Mouse (Mus musculus) heart, embryonic 11.5 days (tissue): ENCODE measurements around the gene Erc2. TPM values are rescaled to one million over a fixed set of nuclear protein-coding genes. Genes with fewer than 3 reads are reported as not detected.

Experiments
- ATAC-seq: fragments of 200-750 bp; cut with Nextera tagmentation; replicated peaks from 2 replicates; pipeline ENCODE4 v1.8.0; 2017; ENCODE audit warnings: moderate library complexity; ENCODE audit not compliant: insufficient number of reproducible peaks, low FRiP score, low TSS enrichment
- H3K27ac ChIP-seq: fragments of 300-500 bp; sonication (generic); 2 replicates; pipeline ENCODE4 v1.5.1; 2014; ENCODE audit warnings: mild to moderate bottlenecking, low read depth, low read length
- H3K27me3 ChIP-seq: fragments of 300-500 bp; sonication (generic); 2 replicates; pipeline ENCODE4 v1.6.1; 2014; ENCODE audit warnings: mild to moderate bottlenecking, low read length, mixed read lengths; ENCODE audit not compliant: control insufficient read depth, insufficient read depth
- H3K36me3 ChIP-seq: fragments of 300-500 bp; sonication (generic); 2 replicates; pipeline ENCODE4 v1.6.1; 2014; ENCODE audit warnings: mild to moderate bottlenecking, low read length, moderate library complexity, mixed read lengths; ENCODE audit not compliant: control insufficient read depth, insufficient read depth
- H3K4me1 ChIP-seq: fragments of 300-500 bp; sonication (generic); 2 replicates; pipeline ENCODE4 v1.6.1; 2014; ENCODE audit warnings: low read length; ENCODE audit not compliant: control insufficient read depth, insufficient read depth
- H3K4me2 ChIP-seq: fragments of 300-500 bp; sonication (generic); 2 replicates; pipeline ENCODE4 v1.6.1; 2014; ENCODE audit warnings: mild to moderate bottlenecking, moderate library complexity
- H3K4me3 ChIP-seq: fragments of 300-500 bp; sonication (generic); 2 replicates; pipeline ENCODE4 v1.5.1; 2014; ENCODE audit warnings: low read depth, low read length
- H3K9ac ChIP-seq: fragments of 300-500 bp; sonication (generic); 2 replicates; pipeline ENCODE4 v1.6.1; 2014; ENCODE audit warnings: mild to moderate bottlenecking, low read depth, low read length, moderate library complexity
- H3K9me3 ChIP-seq: fragments of 300-500 bp; sonication (generic); replicated peaks from 2 replicates; pipeline ENCODE4 v1.6.1; 2016; ENCODE audit warnings: low read length; ENCODE audit not compliant: control insufficient read depth
- WGBS: fragments of 180-500 bp; shearing (Covaris S2); extraction: QIAGEN DNeasy Blood & Tissue Kit; methylation state at CpG from one replicate; pipeline ENCODE4 v1.1.7; 2014; ENCODE audit not compliant: insufficient replicate concordance; 5-methylcytosine and 5-hydroxymethylcytosine counted together
- polyA plus RNA-seq: library from polyadenylated mRNA; unstranded; fragments of >200 nt; fragmentation: Nextera tagmentation; extraction: Ambion mirVana; gene quantifications from 2 replicates; pipeline ENCODE4 v1.2.1, GENCODE M21; 2014

The Erc2 gene
- polyA plus RNA-seq, 1 experiment from 2014 or later, result 6.2 TPM

DNA sequence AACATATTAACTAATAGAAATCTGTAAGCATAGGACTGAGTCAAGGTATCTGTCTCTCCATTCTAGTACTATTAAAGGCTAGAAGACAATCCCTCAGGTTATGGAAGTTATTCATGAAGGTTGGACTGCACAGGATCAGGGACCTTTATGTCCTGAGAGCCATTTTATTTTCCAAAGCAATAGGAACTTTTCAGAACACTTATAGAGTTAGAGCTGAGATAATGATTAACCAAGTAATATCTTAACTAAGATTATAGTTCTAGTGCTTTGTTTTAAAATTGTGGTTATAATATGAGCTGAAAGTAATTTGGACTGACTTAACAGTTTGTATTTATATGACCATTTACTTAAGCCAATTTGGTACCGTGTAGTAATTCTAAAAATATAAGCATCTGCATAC, 217.9 kb downstream of the Erc2 start:
- no peak overlapping the region for H3K27ac ChIP-seq
- H3K4me2 ChIP-seq, result no peak overlapping the region
- no peak overlapping the region for H3K9ac ChIP-seq
- no peaks in the 10 kb centered on the region for H3K36me3 ChIP-seq
- no peaks in the 10 kb centered on the region for H3K4me1 ChIP-seq
- no peak overlapping the region for H3K4me3 ChIP-seq
- WGBS, result 81% methylated on average over 1 of the region's 1 CpGs
- H3K9me3 ChIP-seq, result no peaks in the 10 kb centered on the region
- H3K27me3 ChIP-seq, result no peaks in the 10 kb centered on the region
- no peak for ATAC-seq

DNA sequence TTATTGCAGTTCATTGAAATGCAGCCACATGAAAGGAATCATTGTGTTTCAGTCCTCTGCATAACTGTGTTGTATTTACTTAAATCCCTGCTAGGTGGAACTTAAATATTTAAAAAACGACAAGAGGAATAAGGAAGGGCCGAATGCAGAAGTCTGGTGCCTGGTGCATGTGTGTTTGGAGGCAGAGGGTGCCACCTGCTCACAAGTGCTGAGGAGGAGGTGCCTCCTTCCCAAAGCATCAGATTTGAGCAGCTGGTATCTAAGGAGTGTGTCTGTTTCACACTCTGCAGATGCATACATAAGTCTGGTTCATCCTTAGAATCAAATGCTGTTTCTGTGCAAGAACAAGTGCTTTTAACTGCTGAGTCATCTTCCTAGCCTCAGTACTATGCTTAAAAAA, 224.6 kb downstream of the Erc2 start:
- H3K4me2 ChIP-seq, result no peak overlapping the region
- no peak overlapping the region for H3K9ac ChIP-seq
- WGBS, result 69% methylated on average over 2 of the region's 2 CpGs
- no peaks in the 10 kb centered on the region for H3K27me3 ChIP-seq
- H3K4me1 ChIP-seq, result no peaks in the 10 kb centered on the region
- no peak for ATAC-seq
- no peak overlapping the region for H3K4me3 ChIP-seq
- no peaks in the 10 kb centered on the region for H3K36me3 ChIP-seq
- no peaks in the 10 kb centered on the region for H3K9me3 ChIP-seq
- H3K27ac ChIP-seq, result no peak overlapping the region

DNA sequence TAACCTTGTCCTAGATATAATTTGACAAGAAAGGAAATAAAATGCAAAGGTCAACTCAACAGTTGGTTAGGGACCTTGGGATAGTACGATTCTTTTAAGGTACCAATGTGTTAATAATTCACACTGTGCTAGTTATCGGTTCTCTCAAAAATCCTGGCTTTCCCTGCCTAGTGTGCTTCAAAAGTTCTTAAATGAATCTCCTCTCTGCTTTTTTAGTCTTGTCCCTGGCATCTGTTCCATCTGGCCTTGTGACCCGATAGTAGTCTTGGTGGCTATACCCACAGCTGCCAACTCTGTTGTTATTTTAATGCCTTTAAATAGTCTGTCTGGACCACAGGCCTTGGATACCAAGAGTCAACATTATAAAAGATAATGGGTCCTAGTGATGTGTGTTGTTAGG, 225.1 kb downstream of the Erc2 start:
- WGBS, result 85% methylated on average over 3 of the region's 3 CpGs
- H3K27ac ChIP-seq, result no peak overlapping the region
- ATAC-seq, result no peak
- no peak overlapping the region for H3K9ac ChIP-seq
- no peaks in the 10 kb centered on the region for H3K9me3 ChIP-seq
- no peak overlapping the region for H3K4me2 ChIP-seq
- no peaks in the 10 kb centered on the region for H3K4me1 ChIP-seq
- H3K27me3 ChIP-seq, result no peaks in the 10 kb centered on the region
- H3K36me3 ChIP-seq, result no peaks in the 10 kb centered on the region
- no peak overlapping the region for H3K4me3 ChIP-seq

DNA sequence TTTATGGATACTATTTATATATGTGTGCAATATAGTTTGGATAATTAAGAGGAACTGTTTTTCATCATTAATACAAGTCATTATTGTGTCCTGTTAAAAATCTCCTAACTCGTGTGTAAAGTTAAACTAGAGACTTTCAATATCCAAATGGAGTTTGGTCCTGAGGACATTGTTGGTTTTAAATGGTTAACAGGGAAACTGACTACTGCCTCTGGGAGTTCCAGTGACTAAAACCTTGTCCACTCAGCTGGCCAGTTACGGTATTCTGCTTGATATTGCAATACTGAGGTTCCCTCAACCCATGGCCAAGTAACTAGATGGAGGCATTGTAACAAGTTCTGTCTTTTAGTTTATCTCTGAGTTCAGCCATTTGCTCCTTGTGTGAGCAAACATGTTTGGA, 229.0 kb downstream of the Erc2 start:
- H3K27me3 ChIP-seq, result no peaks in the 10 kb centered on the region
- WGBS, result 76% methylated on average over 2 of the region's 2 CpGs
- no peaks in the 10 kb centered on the region for H3K9me3 ChIP-seq
- no peaks in the 10 kb centered on the region for H3K4me1 ChIP-seq
- no peak for ATAC-seq
- no peak overlapping the region for H3K4me3 ChIP-seq
- H3K27ac ChIP-seq, result no peak overlapping the region
- H3K36me3 ChIP-seq, result no peaks in the 10 kb centered on the region
- H3K4me2 ChIP-seq, result no peak overlapping the region
- H3K9ac ChIP-seq, result no peak overlapping the region

DNA sequence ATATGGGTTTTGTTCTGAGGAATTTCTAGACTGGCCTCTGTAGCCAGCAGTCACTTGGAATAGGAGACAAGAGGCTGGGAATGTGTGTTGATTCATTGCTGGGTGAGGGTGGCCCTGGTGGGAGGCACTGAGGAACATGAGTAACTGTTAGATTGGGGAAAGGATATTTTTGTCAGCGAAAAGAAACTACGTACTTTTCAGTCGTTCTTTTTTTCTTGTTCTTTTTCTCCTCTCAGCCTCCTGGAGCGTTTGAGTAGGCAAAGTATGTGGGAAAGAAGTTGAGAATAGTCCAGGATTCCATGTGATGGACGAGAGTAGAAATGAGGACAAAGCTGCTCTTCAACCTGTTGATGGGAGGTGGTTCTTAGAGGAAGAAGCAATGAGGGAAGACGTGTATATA, 230.4 kb downstream of the Erc2 start:
- no peak for ATAC-seq
- 76% methylated on average over 6 of the region's 6 CpGs for WGBS
- Histone ChIP-seq H3K9ac (no peak overlapping the region), H3K4me2 (no peak overlapping the region), H3K27me3 (no peaks in the 10 kb centered on the region), H3K27ac (no peak overlapping the region), H3K4me1 (no peaks in the 10 kb centered on the region), H3K36me3 (no peaks in the 10 kb centered on the region), H3K9me3 (no peaks in the 10 kb centered on the region), H3K4me3 (no peak overlapping the region)

DNA sequence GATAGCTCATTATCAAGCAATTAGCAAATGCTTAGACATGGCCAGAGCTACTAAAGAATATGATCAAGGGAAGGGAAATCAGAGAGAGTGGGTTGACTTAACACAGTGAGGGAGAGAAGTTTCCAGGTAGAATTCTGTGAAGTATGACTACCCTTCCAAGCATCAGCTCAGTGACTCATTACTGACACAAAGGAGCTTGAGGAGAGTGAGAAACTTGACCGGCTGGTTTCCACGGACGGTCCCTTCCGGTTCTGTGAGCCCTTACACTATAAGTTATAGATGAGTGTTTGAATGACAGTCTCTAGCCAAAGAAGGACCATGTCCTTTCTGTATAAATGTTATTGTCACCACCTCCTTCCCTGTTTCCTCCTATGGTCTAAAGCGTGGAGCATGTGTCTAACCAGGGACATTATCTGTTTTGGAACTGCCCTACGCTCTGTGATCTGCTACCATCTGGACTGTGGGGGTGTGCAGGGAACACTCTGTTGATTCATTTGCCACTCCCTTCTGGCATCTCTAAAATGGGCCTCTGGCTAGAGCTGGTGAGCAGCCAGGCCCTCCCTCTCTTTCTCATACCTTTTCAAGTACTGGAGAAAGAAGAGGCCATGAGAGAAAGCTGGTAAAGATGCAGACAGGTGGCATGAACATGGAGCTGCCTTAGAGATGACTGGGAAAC, 238.3 kb downstream of the Erc2 start:
- no peak overlapping the region for H3K27ac ChIP-seq
- H3K9me3 ChIP-seq, result no peaks in the 10 kb centered on the region
- H3K27me3 ChIP-seq, result no peaks in the 10 kb centered on the region
- 86% methylated on average over 6 of the region's 6 CpGs for whole genome bisulfite sequencing
- no peak overlapping the region for H3K4me3 ChIP-seq
- no peaks in the 10 kb centered on the region; the same call in 1 of the 2 replicates for H3K4me1 ChIP-seq
- H3K36me3 ChIP-seq, result no peaks in the 10 kb centered on the region
- no peak for ATAC-seq
- no peak overlapping the region for H3K9ac ChIP-seq
- H3K4me2 ChIP-seq, result no peak overlapping the region

DNA sequence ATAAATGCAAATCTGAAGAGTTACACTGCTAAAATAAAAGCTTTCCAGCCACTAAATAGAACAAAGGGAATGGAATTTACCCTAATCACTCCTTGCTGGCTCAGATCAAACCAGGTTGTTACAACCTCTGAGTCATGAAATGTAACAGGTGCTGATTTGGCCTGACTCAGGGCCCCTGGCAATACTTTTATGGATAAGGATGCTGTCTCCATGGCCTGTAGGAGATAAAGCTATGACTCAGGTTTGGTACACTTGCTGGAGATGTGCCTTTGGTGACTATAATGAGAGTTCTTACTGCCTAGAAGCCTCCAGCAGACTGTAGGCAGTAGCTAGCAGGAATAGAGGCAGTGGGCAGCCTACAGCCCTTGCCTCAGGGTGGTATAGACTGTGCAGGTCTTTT, 240.1 kb downstream of the Erc2 start:
- Histone ChIP-seq H3K36me3 (no peaks in the 10 kb centered on the region), H3K27me3 (no peaks in the 10 kb centered on the region), H3K4me1 (no peaks in the 10 kb centered on the region; the same call in 1 of the 2 replicates), H3K27ac (no peak overlapping the region), H3K4me3 (no peak overlapping the region), H3K9ac (no peak overlapping the region), H3K9me3 (no peaks in the 10 kb centered on the region), H3K4me2 (no peak overlapping the region)
- ATAC-seq, result no peak

DNA sequence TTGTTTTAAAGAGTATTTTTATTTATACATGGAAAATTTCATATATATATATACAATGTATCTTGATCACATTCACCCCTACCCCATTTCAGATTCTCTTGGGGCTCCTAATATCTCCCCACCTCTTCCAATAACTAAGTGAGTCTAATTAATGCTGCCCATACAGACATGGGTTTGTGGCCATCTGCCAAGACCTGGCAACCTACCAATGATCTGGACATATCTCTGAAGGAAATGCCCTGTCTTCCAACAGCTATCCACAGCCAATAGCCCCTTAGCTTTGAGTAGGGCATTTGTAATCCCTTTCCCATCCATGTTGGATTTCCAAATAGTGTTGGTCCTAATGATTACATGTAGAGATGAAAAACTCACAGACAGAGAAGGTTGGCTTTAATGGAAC, 245.2 kb downstream of the Erc2 start:
- Histone ChIP-seq H3K9me3 (no peaks in the 10 kb centered on the region), H3K9ac (no peak overlapping the region), H3K36me3 (no peaks in the 10 kb centered on the region), H3K4me3 (no peak overlapping the region), H3K27ac (no peak overlapping the region), H3K27me3 (no peaks in the 10 kb centered on the region), H3K4me1 (no peaks in the 10 kb centered on the region; the same call in 1 of the 2 replicates), H3K4me2 (no peak overlapping the region)
- no peak for ATAC-seq

DNA sequence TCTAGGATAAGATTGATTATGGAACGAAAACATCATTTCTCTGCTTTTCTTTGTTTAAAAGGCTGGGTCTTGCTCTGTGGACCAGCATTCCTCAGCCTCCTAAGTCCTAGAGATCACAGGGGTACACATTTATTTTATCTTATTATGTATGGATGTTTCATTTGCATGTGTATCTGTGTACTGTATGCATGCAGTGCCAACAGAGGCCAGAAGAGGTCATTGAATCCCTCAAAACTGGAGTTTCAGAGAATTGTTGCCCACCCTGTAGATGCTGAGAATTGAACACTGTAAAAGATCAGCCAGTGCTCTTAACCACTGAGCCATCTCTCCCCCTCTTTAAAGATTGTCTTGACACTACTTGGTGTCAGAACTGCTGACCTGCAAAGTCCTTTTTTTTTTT, 251.4 kb downstream of the Erc2 start:
- Histone ChIP-seq H3K4me1 (no peaks in the 10 kb centered on the region), H3K36me3 (no peaks in the 10 kb centered on the region), H3K9ac (no peak overlapping the region), H3K4me3 (no peak overlapping the region), H3K27ac (no peak overlapping the region), H3K27me3 (no peaks in the 10 kb centered on the region), H3K4me2 (no peak overlapping the region), H3K9me3 (no peaks in the 10 kb centered on the region)
- ATAC-seq, result no peak
- 75% methylated on average over 1 of the region's 1 CpGs for WGBS
